Mouse (Mus musculus) ES-E14 (cell line): ENCODE measurements at regions not wholly inside any gene's neighbourhood (a gene's known extent, or its start where the extent isn't known, plus 50 kb on each side); places are given as distances from the start of the nearest gene placed in this dataset.
A peak's percentile ranks its signal among the peaks of the same experiment; 100 is the strongest.

ENCODE experiments used
- DNase-seq: peaks from one replicate; pipeline ENCODE4 v3.0.0-alpha.2; 2013; ENCODE audit warnings: low read depth, low spot score
- H3K27ac ChIP-seq: 2 replicates; pipeline ENCODE4 v1.5.1; 2012; ENCODE audit warnings: low read depth, mild to moderate bottlenecking, low read length, moderate library complexity, mixed read lengths; ENCODE audit not compliant: poor library complexity, insufficient read depth, severe bottlenecking
- H3K36me3 ChIP-seq: 2 replicates; pipeline ENCODE4 v1.6.1; 2012; ENCODE audit warnings: mild to moderate bottlenecking, low read length, moderate library complexity, mixed read lengths; ENCODE audit not compliant: control insufficient read depth, poor library complexity, insufficient read depth, severe bottlenecking
- H3K4me1 ChIP-seq, 2 experiments: fragments of 150-350 bp in 1 of 2; sonication (generic) in 1 of 2; 2 replicates each; pipeline ENCODE4 v1.6.1; 2012; ENCODE audit warnings: low read length in 2 of 2, mild to moderate bottlenecking in 1 of 2, mixed read lengths in 1 of 2; ENCODE audit not compliant: control insufficient read depth in 2 of 2, insufficient read depth in 2 of 2, poor library complexity in 1 of 2
- H3K4me3 ChIP-seq, 2 experiments: fragments of 150-350 bp in 1 of 2; sonication (generic) in 1 of 2; 2 replicates each; pipeline ENCODE4 v1.5.1; 2012; ENCODE audit warnings: low read length in 2 of 2, low read depth in 1 of 2, mild to moderate bottlenecking in 1 of 2, mixed read lengths in 1 of 2; ENCODE audit not compliant: insufficient read depth in 1 of 2, poor library complexity in 1 of 2, severe bottlenecking in 1 of 2
- H3K9ac ChIP-seq: 2 replicates; pipeline ENCODE4 v1.6.1; 2012; ENCODE audit warnings: low read depth, mild to moderate bottlenecking, low read length, mixed read lengths; ENCODE audit not compliant: poor library complexity, insufficient read depth, severe bottlenecking
- H3K9me3 ChIP-seq: fragments of 150-350 bp; sonication (generic); 2 replicates; pipeline ENCODE4 v1.6.1; 2012; ENCODE audit warnings: low read depth, mild to moderate bottlenecking, low read length; ENCODE audit not compliant: control insufficient read depth, insufficient read depth
- CHD2 ChIP-seq: IDR thresholded peaks from 2 replicates; pipeline ENCODE4 v1.6.1; 2014; ENCODE audit warnings: mild to moderate bottlenecking, low read depth, low read length, inconsistent platforms
- HCFC1 ChIP-seq: IDR thresholded peaks from 2 replicates; pipeline ENCODE4 v1.6.1; 2012; ENCODE audit warnings: low read length, inconsistent platforms, borderline replicate concordance; ENCODE audit not compliant: insufficient read depth
- MAFK ChIP-seq: IDR thresholded peaks from 2 replicates; pipeline ENCODE4 v1.6.1; 2014; ENCODE audit warnings: mild to moderate bottlenecking, low read depth, low read length, inconsistent platforms; ENCODE audit not compliant: insufficient read depth
- ZC3H11A ChIP-seq: IDR thresholded peaks from 2 replicates; pipeline ENCODE4 v1.6.1; 2012; ENCODE audit warnings: low read depth, mild to moderate bottlenecking, inconsistent platforms, low read length, borderline replicate concordance
- ZNF384 ChIP-seq: IDR thresholded peaks from 2 replicates; pipeline ENCODE4 v1.6.1; 2012; ENCODE audit warnings: low read depth, low read length, inconsistent platforms
- in situ Hi-C, 2 experiments: fragments of 600-800 bp; cut with MboI; formaldehyde crosslinking; loops; one replicate each; pipeline ENCODE4 v1.15.1; 2025; ENCODE audit warnings: low sequenced_read_pairs in 2 of 2, inconsistent platforms in 1 of 2; ENCODE audit not compliant: unreplicated experiment in 2 of 2

DNA sequence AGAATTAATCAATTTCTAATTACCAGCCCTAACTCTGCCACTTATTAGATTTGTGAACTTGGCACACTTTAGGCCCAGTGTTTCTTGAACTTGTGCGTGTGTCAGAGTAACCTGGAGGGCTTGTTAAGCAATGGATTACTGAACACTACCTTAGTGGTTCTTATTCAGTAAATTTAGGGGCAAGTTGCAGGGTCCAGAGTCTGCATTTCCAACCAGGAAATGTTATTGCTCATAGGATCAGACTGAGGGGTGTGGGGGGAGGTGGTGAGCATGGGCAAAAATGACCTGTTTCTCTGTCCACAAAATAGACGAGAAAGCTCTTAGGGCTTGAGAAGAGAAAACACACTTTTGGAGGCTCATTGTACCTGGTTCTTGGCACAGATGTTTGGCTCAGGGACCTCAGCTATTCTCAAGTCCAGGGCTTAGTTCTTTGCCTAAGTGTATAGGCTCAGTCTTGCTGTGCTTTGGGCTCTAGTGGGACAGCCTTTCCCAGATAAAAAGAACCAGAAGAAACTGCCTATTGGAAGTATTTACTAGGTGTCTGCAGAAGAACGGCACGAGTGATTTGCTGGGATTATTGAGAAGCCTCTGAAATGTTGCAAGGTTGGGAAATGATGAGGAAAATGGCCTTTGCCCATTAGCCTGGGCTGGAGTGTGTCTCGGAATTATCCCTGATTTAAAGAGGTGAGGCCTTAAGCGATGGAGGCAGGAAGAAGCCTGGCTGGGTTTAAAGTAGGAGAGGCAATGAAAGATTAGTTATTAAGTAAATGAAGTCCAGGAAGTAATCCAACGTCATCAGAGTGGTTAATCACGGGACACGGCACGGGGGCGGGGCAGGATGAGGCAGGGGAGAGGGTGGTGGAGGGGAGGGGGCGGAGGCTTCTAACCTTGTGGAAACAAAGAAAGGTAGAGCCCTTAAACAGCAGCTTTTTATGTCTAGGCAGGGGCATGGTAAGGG, 113.2 kb upstream of the Fggy start:
- no peaks in the 10 kb centered on the region for H3K36me3 ChIP-seq
- peak; percentile 30 for DNase-seq
- peaks cover 2 to 3% of the 10 kb centered on the region in 2 experiments; a peak in 2 of 4 replicates for H3K4me1 ChIP-seq
- no peak overlapping the region for H3K9ac ChIP-seq
- H3K4me3 ChIP-seq, result no peak overlapping the region
- no peaks in the 10 kb centered on the region for H3K9me3 ChIP-seq
- no peak overlapping the region for H3K27ac ChIP-seq
- no peak for TF ChIP-seq HCFC1
- no peak for TF ChIP-seq ZNF384
- TF ChIP-seq CHD2, result no peak
- no peak for TF ChIP-seq ZC3H11A
- in situ Hi-C loops, result no loop called here

DNA sequence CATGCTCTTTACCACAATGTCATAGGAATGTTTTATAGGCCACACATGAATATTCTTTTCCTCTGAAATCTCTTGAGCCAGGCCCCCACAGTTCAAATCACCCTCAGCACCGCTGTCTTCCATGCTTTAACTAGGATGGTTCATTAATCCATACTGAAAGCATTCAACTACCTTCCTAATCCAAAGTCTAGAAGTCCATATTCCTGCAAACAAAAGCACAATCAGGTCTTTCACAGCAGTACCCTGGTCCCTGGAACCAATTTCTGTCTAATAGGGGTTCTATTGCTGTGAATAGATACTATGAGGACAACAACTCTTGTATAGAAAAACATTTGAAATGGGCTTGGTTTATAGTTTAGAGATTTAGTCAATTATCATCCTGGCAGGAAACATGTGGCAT, 107.0 kb upstream of the Fggy start:
- Histone ChIP-seq H3K36me3 (no peaks in the 10 kb centered on the region), H3K4me3 (no peak overlapping the region), H3K9me3 (no peaks in the 10 kb centered on the region), H3K9ac (no peak overlapping the region), H3K4me1 (no peaks in the 10 kb centered on the region), H3K27ac (no peak overlapping the region)
- TF ChIP-seq MAFK (no peak), CHD2 (no peak), ZC3H11A (no peak), HCFC1 (no peak), ZNF384 (no peak)
- no peak for DNase-seq
- in situ Hi-C loops, result no loop called here

DNA sequence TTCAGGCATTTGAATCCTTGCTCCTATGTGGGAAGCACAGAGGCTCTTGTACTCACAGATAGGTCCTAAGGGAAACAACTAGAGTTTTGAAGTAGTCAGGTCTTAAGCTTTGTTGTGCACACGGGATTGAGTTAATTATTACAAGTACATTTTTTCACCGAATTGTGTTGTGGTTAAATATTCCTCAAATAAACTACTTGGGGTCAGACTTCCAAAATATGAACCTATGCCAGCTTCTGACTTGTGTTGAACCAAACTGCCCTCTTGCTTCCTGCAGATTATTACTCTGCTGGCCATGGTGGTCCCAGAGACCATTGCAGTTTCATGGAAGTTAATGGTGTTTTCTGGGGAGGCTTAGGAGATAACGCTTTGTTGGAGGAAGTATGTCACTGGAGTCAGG, 105.5 kb upstream of the Fggy start:
- H3K27ac ChIP-seq, result no peak overlapping the region
- H3K9ac ChIP-seq, result no peak overlapping the region
- H3K9me3 ChIP-seq, result no peaks in the 10 kb centered on the region
- TF ChIP-seq CHD2 (no peak), ZC3H11A (no peak), HCFC1 (no peak), ZNF384 (no peak), MAFK (no peak)
- in situ Hi-C loops, result no loop called here
- DNase-seq, result no peak
- H3K4me1 ChIP-seq, result no peaks in the 10 kb centered on the region
- no peaks in the 10 kb centered on the region for H3K36me3 ChIP-seq
- no peak overlapping the region for H3K4me3 ChIP-seq

DNA sequence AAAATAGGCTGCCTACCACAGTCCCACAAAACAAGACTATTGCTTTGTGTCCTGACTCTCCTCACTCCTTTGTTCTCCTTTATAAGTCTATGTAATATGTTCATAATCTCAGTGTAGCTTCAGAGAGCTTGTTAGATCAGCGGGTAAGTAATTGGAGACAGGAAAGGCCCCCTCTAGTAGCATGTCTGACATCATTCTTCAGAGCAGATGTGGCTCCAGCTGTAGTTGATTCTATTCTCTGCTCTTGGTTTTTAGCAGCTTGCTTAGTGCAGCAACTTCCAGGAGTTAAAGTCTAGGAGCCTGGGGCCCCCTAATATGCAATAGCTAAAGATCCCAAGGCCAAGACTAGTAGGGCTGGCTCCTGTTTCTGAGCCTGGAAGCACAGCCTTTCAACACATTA, 101.0 kb upstream of the Fggy start:
- Histone ChIP-seq H3K4me1 (no peaks in the 10 kb centered on the region), H3K4me3 (no peak overlapping the region), H3K36me3 (no peaks in the 10 kb centered on the region), H3K27ac (no peak overlapping the region), H3K9me3 (no peaks in the 10 kb centered on the region), H3K9ac (no peak overlapping the region)
- TF ChIP-seq HCFC1, result no peak
- no peak for TF ChIP-seq CHD2
- TF ChIP-seq MAFK, result no peak
- TF ChIP-seq ZC3H11A, result no peak
- no peak for TF ChIP-seq ZNF384
- in situ Hi-C loops, result no loop called here
- DNase-seq, result no peak

DNA sequence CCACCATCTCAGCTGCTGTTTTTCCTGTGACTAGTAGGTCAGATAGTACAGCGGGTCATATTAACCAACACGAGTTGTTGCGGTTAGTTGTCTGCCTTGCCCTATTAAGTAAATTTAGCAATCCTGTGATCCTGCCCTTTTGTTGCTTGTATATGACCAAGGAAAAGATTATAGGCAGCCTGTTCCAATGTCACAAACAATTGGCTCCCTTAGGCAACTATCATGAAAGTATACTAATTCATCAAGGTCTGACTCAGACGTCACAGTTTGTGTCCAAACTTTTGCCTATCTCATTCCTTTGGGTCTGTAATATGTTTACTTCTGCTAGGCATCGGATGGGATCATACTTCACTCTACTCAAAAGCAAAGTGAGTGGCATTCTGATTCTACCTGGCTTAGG, 100.4 kb upstream of the Fggy start:
- in situ Hi-C loops, result no loop called here
- no peak overlapping the region for H3K9ac ChIP-seq
- TF ChIP-seq ZC3H11A (no peak), ZNF384 (no peak), HCFC1 (no peak)
- no peaks in the 10 kb centered on the region for H3K4me1 ChIP-seq
- H3K36me3 ChIP-seq, result no peaks in the 10 kb centered on the region
- H3K9me3 ChIP-seq, result no peaks in the 10 kb centered on the region
- H3K27ac ChIP-seq, result no peak overlapping the region
- DNase-seq, result no peak
- H3K4me3 ChIP-seq, result no peak overlapping the region
